ENCODE assay signal across 8 mouse cellular contexts in genomic region chr10:41689941-41690887, GRCm38 (mm10). TPM values are rescaled to one million over a fixed set of nuclear protein-coding genes. Genes with fewer than 3 reads are reported as not detected.
DNase-seq lines count a peak whose midpoint lies in the region; ATAC-seq lines count a peak whose summit lies in the region.

No protein-coding gene starts in this region.

- WGBS in forebrain, embryonic 10.5 days, result 19% methylated on average over 24 of the region's 24 CpGs

- peaks cover 11% of the 10 kb centered on the region for H3K27me3 ChIP-seq in forebrain, embryonic 10.5 days (ENCODE audit: poor library complexity, severe bottlenecking)

- no peak overlapping the region for H3K27ac ChIP-seq in brown adipose tissue, adult 24 weeks (replicated peaks; ENCODE audit: low read depth, low read length)
- peak overlapping the region; percentile 75 for H3K27ac ChIP-seq in forebrain, embryonic 10.5 days

- H3K9me3 ChIP-seq in forebrain, embryonic 10.5 days, result peaks cover 13% of the 10 kb centered on the region; the same call in 1 of the 2 replicates

- no peaks in the 10 kb centered on the region for H3K36me3 ChIP-seq in forebrain, embryonic 10.5 days (replicated peaks)

- no peaks in the 10 kb centered on the region for H3K4me1 ChIP-seq in brown adipose tissue, adult 24 weeks (ENCODE audit: control insufficient read depth, insufficient read depth, insufficient read length, low read length)
- H3K4me1 ChIP-seq in forebrain, embryonic 10.5 days, result peaks cover 23% of the 10 kb centered on the region

- peak; percentile 73 to 83; a peak in 3 of 4 replicates for ATAC-seq in hematopoietic stem cell, adult 5-6 weeks (replicated peaks in 1 of 2; ENCODE audit: insufficient read depth in 1 of 2, low FRiP score in 2 of 2, low TSS enrichment in 1 of 2, low read depth in 1 of 2, poor library complexity in 2 of 2, severe bottlenecking in 2 of 2)

- peak; percentile 84 for DNase-seq in ES-CJ7 (ENCODE audit: low read depth, low spot score)
- DNase-seq in forebrain, embryonic 10.5 days (ENCODE audit: extremely low spot score, low spot score), result peak; percentile 69
- DNase-seq in layer of hippocampus, postnatal 10 days (ENCODE audit: low spot score in 2 of 2), result peak; percentile 64 to 77
- peak; percentile 75 for DNase-seq in lung, postnatal 10 days
- DNase-seq in retina, adult 2 months (ENCODE audit: low read depth, low spot score), result peak; percentile 57
- DNase-seq in thymus, postnatal 25 days, result peak; percentile 85

- H3K4me3 ChIP-seq in brown adipose tissue, adult 24 weeks (ENCODE audit: insufficient read depth, low read depth, low read length), result peak overlapping the region; percentile 35
- H3K4me3 ChIP-seq in forebrain, embryonic 10.5 days, result peak overlapping the region; percentile 59

RNA-seq across cellular contexts. Expression of gene Ccdc162, which starts 26.2 kb away (rescaled TPM):
- 2.0 and 3.3 TPM in 2 replicates for polyA plus RNA-seq in brown adipose tissue, adult 24 weeks (2012; ENCODE audit: insufficient read depth, insufficient read length, missing spikeins)
- 0.33 and 0.68 TPM in 2 replicates for polyA plus RNA-seq in forebrain, embryonic 10.5 days (2016; fragmentation: Nextera tagmentation; extraction: Ambion mirVana)
- not detected in 2 replicates for total RNA-seq in hematopoietic stem cell, adult 5-6 weeks (2017)
- total RNA-seq in layer of hippocampus, postnatal 10 days (2021), result 1 to 10 TPM; 1.6 to 2.3 TPM
